Mouse (Mus musculus) midbrain, postnatal 0 days (tissue): Measurements from ENCODE around the gene Podn. TPM values are rescaled to one million over a fixed set of nuclear protein-coding genes. Genes with fewer than 3 reads are reported as not detected.
"Not testable (repeated sequence)": the region's sequence is repeated elsewhere in the genome, so short reads cannot be mapped to it uniquely, and the experiment has no call there.

Experiments
- ATAC-seq: fragments of 200-750 bp; cut with Nextera tagmentation; 2 replicates; pipeline ENCODE4 v1.8.0; 2017; ENCODE audit warnings: moderate number of reproducible peaks, mild to moderate bottlenecking, moderate TSS enrichment, moderate library complexity; ENCODE audit not compliant: low FRiP score
- DNase-seq: peaks from one replicate; pipeline ENCODE4 v3.0.0-alpha.2; 2015; ENCODE audit warnings: low spot score
- H3K27ac ChIP-seq: fragments of 300-500 bp; sonication (generic); 2 replicates; pipeline ENCODE4 v1.5.1; 2014; ENCODE audit warnings: low read depth, mild to moderate bottlenecking, low read length, mixed read lengths
- H3K27me3 ChIP-seq: fragments of 300-500 bp; sonication (generic); 2 replicates; pipeline ENCODE4 v1.6.1; 2014; ENCODE audit warnings: low read length, control low read depth, mixed read lengths; ENCODE audit not compliant: insufficient read depth
- H3K36me3 ChIP-seq: fragments of 300-500 bp; sonication (generic); 2 replicates; pipeline ENCODE4 v1.6.1; 2014; ENCODE audit warnings: low read length, control low read depth, mixed read lengths; ENCODE audit not compliant: insufficient read depth
- H3K4me1 ChIP-seq: fragments of 300-500 bp; sonication (generic); 2 replicates; pipeline ENCODE4 v1.6.1; 2014; ENCODE audit warnings: mild to moderate bottlenecking, control low read depth, antibody characterized with exemption, low read length, mixed read lengths; ENCODE audit not compliant: insufficient read depth
- H3K4me2 ChIP-seq: fragments of 300-500 bp; sonication (generic); 2 replicates; pipeline ENCODE4 v1.6.1; 2014; ENCODE audit warnings: low read depth, mild to moderate bottlenecking, low read length, mixed read lengths; ENCODE audit not compliant: poor library complexity, severe bottlenecking
- H3K4me3 ChIP-seq: fragments of 300-500 bp; sonication (generic); 2 replicates; pipeline ENCODE4 v1.5.1; 2014; ENCODE audit warnings: low read depth, mild to moderate bottlenecking, low read length, moderate library complexity
- H3K9ac ChIP-seq: fragments of 300-500 bp; sonication (generic); replicated peaks from 2 replicates; pipeline ENCODE4 v1.6.1; 2014; ENCODE audit warnings: mild to moderate bottlenecking, low read length, moderate library complexity, mixed read lengths; ENCODE audit not compliant: poor library complexity, severe bottlenecking
- H3K9me3 ChIP-seq: fragments of 300-500 bp; sonication (generic); 2 replicates; pipeline ENCODE4 v1.6.1; 2016; ENCODE audit warnings: low read length, control low read depth
- CTCF ChIP-seq: IDR thresholded peaks from 2 replicates; pipeline ENCODE4 v1.5.1; 2016; ENCODE audit warnings: antibody characterized with exemption, mild to moderate bottlenecking
- WGBS: fragments of 180-500 bp; shearing (Covaris S2); extraction: QIAGEN DNeasy Blood & Tissue Kit; methylation state at CpG from one replicate; pipeline ENCODE4 v1.1.7; 2014; 5-methylcytosine and 5-hydroxymethylcytosine counted together
- polyA plus RNA-seq: library from polyadenylated mRNA; unstranded; fragments of >200 nt; fragmentation: Nextera tagmentation; extraction: Ambion mirVana; gene quantifications from 2 replicates; pipeline ENCODE4 v1.2.1, GENCODE M21; 2015
- total RNA-seq: library from RNA; depleted of rRNA; stranded (reverse); fragments of >200 nt; gene quantifications from 2 replicates; pipeline ENCODE4 v1.2.3, GENCODE M21; 2014; rRNA removed

The Podn gene
- total RNA-seq (2.5 and 5.7 TPM in 2 replicates), polyA plus RNA-seq (0.82 and 1.5 TPM in 2 replicates)

DNA sequence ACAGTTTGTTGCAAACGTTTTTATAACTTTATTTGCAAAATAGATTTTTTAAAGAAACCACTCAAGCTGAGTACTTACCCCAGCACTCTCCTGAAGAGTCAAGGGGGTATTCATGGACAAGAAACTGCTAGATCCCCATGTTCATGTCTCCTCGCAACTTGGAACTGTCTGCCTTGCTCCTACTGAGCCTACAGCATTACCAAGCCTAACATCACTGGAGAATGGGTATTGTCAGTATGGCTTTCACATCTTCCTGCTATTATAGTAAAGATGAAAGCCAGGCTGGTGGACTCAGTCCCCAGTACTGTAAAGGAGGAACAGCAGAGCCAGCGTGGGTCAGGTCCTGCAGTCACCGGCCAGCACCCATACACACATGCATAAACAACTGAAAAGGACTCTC, at the start of gene Podn:
Gene Podn, minus strand, starts transcription at position 101 of the 400 bp plus-strand sequence.
- TF ChIP-seq CTCF, result no peak

GRCm38 (mm10) chr4:108145554-108145953, 49.3 kb upstream of the Podn start:
- WGBS, result 49% methylated on average over 3 of the region's 3 CpGs
- not testable (repeated sequence) for H3K4me3 ChIP-seq, H3K9ac ChIP-seq, H3K4me1 ChIP-seq, DNase-seq, H3K36me3 ChIP-seq, H3K27me3 ChIP-seq, H3K4me2 ChIP-seq, H3K9me3 ChIP-seq, ATAC-seq, H3K27ac ChIP-seq

More for the DNA sequence above, at the start of gene Podn:
- 84% methylated on average over 4 of the region's 4 CpGs for WGBS
- Histone ChIP-seq H3K27me3 (no peaks in the 10 kb centered on the region), H3K36me3 (peaks cover 3% of the 10 kb centered on the region; the same call in 1 of the 2 replicates), H3K27ac (no peak within 1 kb of the TSS), H3K4me2 (no peak within 1 kb of the TSS), H3K4me3 (no peak within 1 kb of the TSS), H3K4me1 (no peaks in the 10 kb centered on the region), H3K9me3 (no peaks in the 10 kb centered on the region), H3K9ac (no peak within 1 kb of the TSS)
- DNase-seq (no peak), ATAC-seq (no peak)

DNA sequence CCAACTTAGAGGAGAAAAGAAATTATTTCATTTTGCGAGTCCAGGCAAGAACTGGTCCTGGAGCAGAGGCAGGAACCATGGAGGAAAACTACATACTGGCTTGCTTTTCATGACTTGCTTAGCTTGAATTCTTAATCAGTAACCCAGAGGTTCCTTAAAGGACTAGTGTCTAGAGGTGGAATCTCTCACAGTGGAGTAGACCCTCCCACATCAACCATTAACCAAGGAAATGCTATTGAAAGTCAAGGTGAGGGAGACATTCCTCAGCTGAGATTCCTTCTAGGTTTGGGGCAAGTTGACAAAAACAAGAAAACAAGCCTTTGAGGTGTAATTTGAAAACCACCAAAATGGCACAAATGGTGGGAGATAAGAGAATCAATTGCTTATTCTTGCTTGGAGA, 48.6 kb upstream of the Podn start, which contains the start of gene Scp2:
Gene Scp2, minus strand, starts transcription at position 119 of the 400 bp plus-strand sequence.
- Histone ChIP-seq H3K9ac (no peak within 1 kb of the TSS), H3K4me1 (no peaks in the 10 kb centered on the region), H3K27me3 (no peaks in the 10 kb centered on the region), H3K9me3 (no peaks in the 10 kb centered on the region), H3K36me3 (no peaks in the 10 kb centered on the region), H3K4me3 (no peak within 1 kb of the TSS), H3K4me2 (no peak within 1 kb of the TSS), H3K27ac (no peak within 1 kb of the TSS)
- no peak for DNase-seq
- no peak for ATAC-seq
- no peak for TF ChIP-seq CTCF
- WGBS, result 90% methylated on average over 1 of the region's 1 CpGs

DNA sequence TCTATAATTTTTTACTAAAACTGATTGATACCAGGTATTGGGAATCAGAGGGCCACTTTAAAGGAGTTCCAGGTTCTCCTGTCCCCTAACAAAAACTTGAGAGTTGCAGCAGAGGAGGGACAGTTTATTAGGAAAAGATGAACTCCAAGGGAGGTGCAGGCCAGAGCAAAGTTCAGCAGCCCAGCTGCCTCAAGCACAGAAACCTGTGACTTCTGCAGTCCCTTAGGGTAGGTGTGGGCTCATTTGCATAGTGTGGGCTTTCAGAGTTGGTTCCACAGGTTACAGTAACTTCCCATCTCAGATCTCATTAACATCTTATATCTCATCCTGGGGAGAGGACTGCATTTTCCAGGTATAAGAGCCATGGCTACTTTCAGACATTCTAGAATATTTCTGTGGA, 47.5 kb upstream of the Podn start:
- no peaks in the 10 kb centered on the region for H3K36me3 ChIP-seq
- no peak for TF ChIP-seq CTCF
- H3K9ac ChIP-seq, result no peak overlapping the region
- H3K4me1 ChIP-seq, result no peaks in the 10 kb centered on the region
- no peak overlapping the region for H3K4me3 ChIP-seq
- H3K27me3 ChIP-seq, result no peaks in the 10 kb centered on the region
- DNase-seq (no peak), ATAC-seq (no peak)
- H3K4me2 ChIP-seq, result no peak overlapping the region
- no peak overlapping the region for H3K27ac ChIP-seq
- no peaks in the 10 kb centered on the region for H3K9me3 ChIP-seq

DNA sequence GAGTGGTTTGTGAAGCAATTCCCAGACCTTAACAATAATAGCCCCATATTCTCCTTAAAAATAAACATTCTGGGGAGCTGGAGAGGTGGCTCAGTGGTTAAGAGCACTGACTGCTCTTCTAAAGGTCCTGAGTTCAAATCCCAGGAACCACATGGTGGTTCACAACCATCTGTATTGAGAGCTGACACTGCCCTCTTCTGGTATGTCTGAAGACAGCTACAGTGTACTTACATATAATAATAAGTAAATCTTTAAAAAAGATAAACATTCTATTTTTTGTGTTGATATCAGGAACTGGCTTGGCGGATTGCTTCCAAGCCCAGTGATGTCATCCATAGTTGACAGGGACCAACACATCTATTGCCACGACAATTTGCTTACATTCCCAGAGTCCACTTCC, 46.9 kb upstream of the Podn start:
- not testable (repeated sequence) for H3K9ac ChIP-seq, H3K27ac ChIP-seq, H3K4me1 ChIP-seq, H3K4me2 ChIP-seq, ATAC-seq, H3K4me3 ChIP-seq, H3K27me3 ChIP-seq, DNase-seq, H3K36me3 ChIP-seq, H3K9me3 ChIP-seq
- WGBS, result 88% methylated on average over 2 of the region's 2 CpGs
- peak; percentile 28 for TF ChIP-seq CTCF

DNA sequence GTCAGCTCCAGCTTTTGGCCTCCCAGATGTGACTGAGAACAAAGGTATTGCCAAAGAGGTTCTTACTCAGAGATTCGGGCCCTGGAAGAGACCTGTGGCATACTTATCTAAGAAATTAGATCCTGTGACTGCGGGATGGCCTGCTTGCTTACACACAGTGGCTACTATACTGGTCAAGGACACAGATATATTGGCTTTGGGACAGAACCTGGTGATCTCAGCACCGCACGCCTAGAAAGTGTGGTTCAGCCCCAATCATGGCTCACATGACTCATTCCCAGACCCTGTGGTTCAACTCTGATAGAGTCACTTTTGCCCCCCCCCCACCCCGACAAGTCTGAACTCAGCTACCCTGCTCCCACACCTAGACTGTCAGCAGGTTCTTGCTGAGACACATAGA, 40.7 kb upstream of the Podn start:
- ATAC-seq (no peak), DNase-seq (no peak)
- no peak for TF ChIP-seq CTCF
- Histone ChIP-seq H3K4me2 (no peak overlapping the region), H3K9ac (no peak overlapping the region), H3K4me1 (no peaks in the 10 kb centered on the region), H3K27me3 (no peaks in the 10 kb centered on the region), H3K36me3 (no peaks in the 10 kb centered on the region), H3K27ac (no peak overlapping the region), H3K9me3 (no peaks in the 10 kb centered on the region), H3K4me3 (no peak overlapping the region)
- WGBS, result 90% methylated on average over 5 of the region's 5 CpGs
